Mouse (Mus musculus) hindbrain, embryonic 14.5 days (tissue): Measurements from ENCODE around the gene Rspo3. TPM values are rescaled to one million over a fixed set of nuclear protein-coding genes. Genes with fewer than 3 reads are reported as not detected.

Source experiments
- ATAC-seq: fragments of 200-750 bp; cut with Nextera tagmentation; 2 replicates; pipeline ENCODE4 v1.8.0; 2017; ENCODE audit warnings: moderate number of reproducible peaks, mild to moderate bottlenecking, moderate TSS enrichment, moderate library complexity; ENCODE audit not compliant: low FRiP score
- DNase-seq: peaks from one replicate; pipeline ENCODE4 v3.0.0-alpha.2; 2015; ENCODE audit warnings: low spot score
- H3K27ac ChIP-seq: fragments of 300-500 bp; sonication (generic); 2 replicates; pipeline ENCODE4 v1.5.1; 2014; ENCODE audit warnings: mild to moderate bottlenecking, moderate library complexity
- H3K27me3 ChIP-seq: fragments of 300-500 bp; sonication (generic); 2 replicates; pipeline ENCODE4 v1.6.1; 2014; ENCODE audit warnings: mild to moderate bottlenecking, low read length, mixed read lengths; ENCODE audit not compliant: control insufficient read depth, insufficient read depth
- H3K36me3 ChIP-seq: fragments of 300-500 bp; sonication (generic); replicated peaks from 2 replicates; pipeline ENCODE4 v1.6.1; 2014; ENCODE audit not compliant: control insufficient read depth, insufficient read depth
- H3K4me1 ChIP-seq: fragments of 300-500 bp; sonication (generic); replicated peaks from 2 replicates; pipeline ENCODE4 v1.6.1; 2014; ENCODE audit warnings: antibody characterized with exemption, low read length, mixed read lengths; ENCODE audit not compliant: control insufficient read depth, insufficient read depth
- H3K4me2 ChIP-seq: fragments of 300-500 bp; sonication (generic); replicated peaks from 2 replicates; pipeline ENCODE4 v1.6.1; 2014; ENCODE audit warnings: mild to moderate bottlenecking, moderate library complexity
- H3K4me3 ChIP-seq: fragments of 300-500 bp; sonication (generic); replicated peaks from 2 replicates; pipeline ENCODE4 v1.5.1; 2014; ENCODE audit warnings: mild to moderate bottlenecking, low read length
- H3K9ac ChIP-seq: fragments of 300-500 bp; sonication (generic); 2 replicates; pipeline ENCODE4 v1.6.1; 2014
- H3K9me3 ChIP-seq: fragments of 300-500 bp; sonication (generic); 2 replicates; pipeline ENCODE4 v1.6.1; 2016; ENCODE audit warnings: low read length; ENCODE audit not compliant: control insufficient read depth
- WGBS: fragments of 180-500 bp; shearing (Covaris S2); extraction: QIAGEN DNeasy Blood & Tissue Kit; methylation state at CpG from one replicate; pipeline ENCODE4 v1.1.7; 2014; 5-methylcytosine and 5-hydroxymethylcytosine counted together
- polyA plus RNA-seq: library from polyadenylated mRNA; unstranded; fragments of >200 nt; fragmentation: Nextera tagmentation; extraction: Ambion mirVana; gene quantifications from 2 replicates; pipeline ENCODE4 v1.2.1, GENCODE M21; 2014

Rspo3 gene
- polyA plus RNA-seq, 1 experiment from 2014 or later = 2.4 TPM

DNA sequence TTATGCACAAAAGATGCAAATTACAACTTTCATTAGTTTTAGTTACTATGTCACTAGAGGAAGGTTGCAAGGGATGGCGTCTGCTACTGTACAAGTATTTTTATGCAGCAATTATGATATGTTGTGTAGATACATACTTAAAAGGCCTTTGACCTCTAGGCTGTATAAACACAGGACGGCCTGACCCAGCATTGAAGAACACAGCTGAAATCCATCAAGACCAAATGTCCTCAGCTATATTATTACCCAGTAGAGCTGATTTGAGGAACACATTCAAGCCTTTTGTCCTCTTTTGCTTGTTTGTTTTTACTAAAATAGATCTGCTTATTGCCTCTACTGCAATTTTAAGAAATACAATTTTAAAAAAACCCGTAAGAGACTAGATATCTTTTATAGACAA, 75.6 kb downstream of the Rspo3 start:
- Histone ChIP-seq H3K4me3 (no peak overlapping the region), H3K9ac (no peak overlapping the region), H3K27ac (no peak overlapping the region), H3K36me3 (no peaks in the 10 kb centered on the region), H3K4me2 (no peak overlapping the region), H3K4me1 (no peaks in the 10 kb centered on the region), H3K9me3 (no peaks in the 10 kb centered on the region), H3K27me3 (no peaks in the 10 kb centered on the region)
- 89% methylated on average over 3 of the region's 3 CpGs for WGBS
- DNase-seq (no peak), ATAC-seq (no peak)

DNA sequence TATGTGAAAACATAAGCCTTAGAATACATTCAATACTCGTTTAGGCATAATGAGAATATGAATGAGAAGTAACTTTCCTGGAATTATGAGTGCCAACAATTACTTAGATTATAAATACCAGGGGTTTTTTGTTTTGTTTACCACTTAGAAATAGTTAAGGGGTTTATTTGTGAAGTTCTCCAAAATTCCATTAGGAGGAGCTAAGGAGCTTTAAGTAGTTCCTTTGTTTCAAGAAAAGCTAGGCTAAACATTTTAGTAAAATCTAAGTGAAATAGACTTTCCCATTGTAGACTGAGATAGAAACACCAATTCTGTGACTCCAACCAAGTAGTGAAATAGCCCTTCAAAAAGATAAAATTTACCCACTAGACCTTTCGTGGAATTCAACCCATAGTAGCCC, 76.0 kb downstream of the Rspo3 start:
- DNase-seq (no peak), ATAC-seq (no peak)
- no peak overlapping the region for H3K4me2 ChIP-seq
- no peak overlapping the region for H3K4me3 ChIP-seq
- no peaks in the 10 kb centered on the region for H3K9me3 ChIP-seq
- H3K27me3 ChIP-seq = no peaks in the 10 kb centered on the region
- no peaks in the 10 kb centered on the region for H3K36me3 ChIP-seq
- no peaks in the 10 kb centered on the region for H3K4me1 ChIP-seq
- no peak overlapping the region for H3K9ac ChIP-seq
- H3K27ac ChIP-seq = no peak overlapping the region
- WGBS = 68% methylated on average over 2 of the region's 2 CpGs

DNA sequence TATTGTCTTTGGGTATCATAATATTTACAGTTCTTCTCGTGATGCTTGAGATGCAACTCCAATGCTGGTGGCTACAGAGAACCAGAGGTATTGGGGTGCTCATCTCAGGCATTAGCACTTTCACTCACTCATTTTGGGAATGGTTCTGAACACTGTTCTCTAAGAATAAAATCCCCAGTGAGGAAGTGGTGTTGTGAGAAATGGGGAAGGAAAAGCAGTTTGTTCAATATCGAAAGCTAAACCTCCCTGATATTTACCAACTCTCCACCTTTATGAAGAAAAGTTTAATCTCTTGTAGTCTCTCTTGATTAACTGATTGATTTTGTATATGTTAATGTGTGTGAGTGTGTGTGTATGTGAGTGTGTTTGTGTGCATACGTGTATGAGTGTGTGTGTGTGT, 90.6 kb downstream of the Rspo3 start:
- H3K9ac ChIP-seq = no peak overlapping the region
- H3K9me3 ChIP-seq = no peaks in the 10 kb centered on the region
- WGBS = 84% methylated on average over 3 of the region's 3 CpGs
- no peak for ATAC-seq
- H3K27me3 ChIP-seq = no peaks in the 10 kb centered on the region
- no peak overlapping the region for H3K4me2 ChIP-seq
- DNase-seq = no peak
- no peak overlapping the region for H3K4me3 ChIP-seq
- no peaks in the 10 kb centered on the region for H3K36me3 ChIP-seq
- H3K27ac ChIP-seq = no peak overlapping the region
- no peaks in the 10 kb centered on the region for H3K4me1 ChIP-seq

DNA sequence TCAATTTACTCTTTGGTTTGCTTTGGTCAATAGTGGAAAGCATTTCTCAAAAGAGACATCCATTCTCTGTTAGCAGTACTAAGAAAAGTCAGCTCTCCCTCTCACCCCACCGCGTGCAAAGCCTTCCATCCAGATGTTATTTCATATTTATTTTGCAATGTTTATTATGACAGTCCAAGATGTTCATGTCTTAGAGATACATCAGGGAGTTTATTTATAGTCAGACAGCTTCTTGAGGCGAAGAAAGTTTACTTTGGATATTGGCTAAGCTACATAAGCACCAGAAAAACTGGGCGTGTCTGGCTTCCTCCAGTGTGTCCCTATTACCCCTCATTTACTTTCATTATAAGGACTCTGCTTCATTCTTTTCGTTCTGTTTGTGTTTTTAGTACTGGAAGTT, 94.4 kb downstream of the Rspo3 start:
- no peaks in the 10 kb centered on the region for H3K36me3 ChIP-seq
- DNase-seq = no peak
- H3K27ac ChIP-seq = no peak overlapping the region
- WGBS = 83% methylated on average over 5 of the region's 5 CpGs
- no peaks in the 10 kb centered on the region for H3K27me3 ChIP-seq
- no peak for ATAC-seq
- no peak overlapping the region for H3K4me2 ChIP-seq
- H3K4me3 ChIP-seq = no peak overlapping the region
- H3K4me1 ChIP-seq = no peaks in the 10 kb centered on the region
- no peak overlapping the region for H3K9ac ChIP-seq
- H3K9me3 ChIP-seq = no peaks in the 10 kb centered on the region

DNA sequence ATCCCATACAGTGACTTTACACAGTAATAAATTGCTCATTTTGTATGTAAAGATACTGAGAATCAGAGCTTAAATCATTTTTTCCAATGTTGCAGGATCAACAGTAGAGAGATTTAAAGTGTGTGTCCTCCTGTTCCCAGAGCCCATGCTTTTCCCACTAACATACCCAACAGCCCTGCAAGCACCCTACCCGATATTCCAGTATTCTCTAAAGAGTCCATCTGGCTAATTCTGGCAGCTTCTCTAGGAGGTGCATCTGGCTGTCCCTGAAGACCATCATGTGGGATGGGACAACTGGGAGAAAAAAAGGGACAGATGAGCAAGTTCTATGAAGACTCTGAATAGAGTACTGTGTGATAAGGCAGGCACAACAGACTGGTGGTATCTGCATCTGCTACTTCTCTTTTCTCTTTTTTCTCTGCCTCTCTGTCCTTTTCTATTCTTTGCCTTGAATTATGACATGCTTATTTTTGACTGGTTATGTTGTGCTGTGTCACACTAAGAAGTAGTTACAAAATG, 102.7 kb downstream of the Rspo3 start:
- no peaks in the 10 kb centered on the region for H3K4me1 ChIP-seq
- no peak for ATAC-seq
- 88% methylated on average over 1 of the region's 1 CpGs for WGBS
- H3K36me3 ChIP-seq = no peaks in the 10 kb centered on the region
- H3K27ac ChIP-seq = no peak overlapping the region
- H3K9me3 ChIP-seq = no peaks in the 10 kb centered on the region
- DNase-seq = no peak
- H3K4me3 ChIP-seq = no peak overlapping the region
- H3K27me3 ChIP-seq = no peaks in the 10 kb centered on the region
- H3K4me2 ChIP-seq = no peak overlapping the region
- H3K9ac ChIP-seq = no peak overlapping the region

DNA sequence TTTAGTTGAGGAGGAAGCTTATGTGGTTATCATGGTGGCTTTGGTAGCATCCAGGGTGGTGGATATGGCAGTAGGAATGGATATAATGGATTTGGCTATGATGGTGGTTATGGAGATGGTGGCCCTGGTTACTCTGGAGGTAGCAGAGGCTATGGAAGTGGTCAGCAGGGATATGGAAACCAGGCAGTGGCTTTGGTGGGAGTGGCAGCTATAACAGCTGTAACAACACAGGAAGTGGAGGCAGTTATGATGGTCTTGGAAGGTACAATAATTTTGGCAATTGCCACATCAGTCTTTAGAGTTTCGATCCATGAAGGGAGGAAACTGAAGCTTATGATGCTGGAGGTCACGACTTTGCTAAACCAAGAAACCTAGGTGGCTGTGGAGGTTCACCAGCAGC, 109.0 kb downstream of the Rspo3 start:
- ATAC-seq = no peak
- Histone ChIP-seq H3K4me1 (no peaks in the 10 kb centered on the region), H3K4me3 (no peak overlapping the region), H3K9me3 (no peaks in the 10 kb centered on the region), H3K27ac (no peak overlapping the region), H3K9ac (no peak overlapping the region), H3K36me3 (no peaks in the 10 kb centered on the region), H3K27me3 (no peaks in the 10 kb centered on the region), H3K4me2 (no peak overlapping the region)
- 84% methylated on average over 2 of the region's 2 CpGs for WGBS
- DNase-seq = no peak

DNA sequence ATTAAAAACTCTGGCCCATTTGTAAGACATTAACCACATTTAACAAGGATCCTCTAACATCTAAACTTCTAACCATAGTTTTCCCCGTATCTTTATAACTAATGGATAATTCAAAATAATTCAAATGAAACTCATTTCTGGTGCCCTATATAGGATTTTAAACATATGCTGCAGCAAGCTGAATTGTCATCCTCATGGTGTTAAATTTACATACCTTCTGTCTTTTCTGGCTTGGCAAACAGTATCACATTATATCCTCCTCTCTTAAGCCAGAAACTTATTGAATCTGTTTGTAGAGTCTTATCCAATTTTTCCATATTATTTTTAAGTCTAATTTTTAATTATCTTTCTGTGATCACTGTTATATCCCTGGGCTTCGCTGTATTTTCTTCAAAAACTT, 111.1 kb downstream of the Rspo3 start:
- Histone ChIP-seq H3K27me3 (no peaks in the 10 kb centered on the region), H3K4me2 (no peak overlapping the region), H3K9ac (no peak overlapping the region), H3K4me3 (no peak overlapping the region), H3K27ac (no peak overlapping the region), H3K36me3 (no peaks in the 10 kb centered on the region), H3K4me1 (no peaks in the 10 kb centered on the region), H3K9me3 (no peaks in the 10 kb centered on the region)
- 89% methylated on average over 2 of the region's 2 CpGs for WGBS
- DNase-seq = no peak
- no peak for ATAC-seq

DNA sequence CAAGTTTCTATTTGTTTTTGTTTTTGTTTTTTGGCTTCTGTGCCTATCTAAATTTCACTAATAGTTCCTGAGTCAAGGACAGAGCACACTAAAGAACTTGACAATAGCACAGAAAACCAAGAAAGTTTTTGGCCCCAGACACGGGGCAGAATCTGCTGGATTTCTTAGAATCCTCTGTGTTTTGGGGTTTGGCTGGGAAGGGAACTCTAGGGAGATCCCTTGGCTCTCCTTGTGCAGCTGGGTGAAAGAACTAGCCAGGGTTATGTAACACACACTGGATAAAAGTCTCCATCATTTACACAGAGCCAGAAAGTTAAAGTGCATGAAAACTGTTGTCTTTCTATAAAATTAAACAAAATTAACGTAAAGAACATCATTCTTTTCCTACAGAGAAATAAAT, 121.3 kb downstream of the Rspo3 start:
- 76% methylated on average over 2 of the region's 2 CpGs for WGBS

DNA sequence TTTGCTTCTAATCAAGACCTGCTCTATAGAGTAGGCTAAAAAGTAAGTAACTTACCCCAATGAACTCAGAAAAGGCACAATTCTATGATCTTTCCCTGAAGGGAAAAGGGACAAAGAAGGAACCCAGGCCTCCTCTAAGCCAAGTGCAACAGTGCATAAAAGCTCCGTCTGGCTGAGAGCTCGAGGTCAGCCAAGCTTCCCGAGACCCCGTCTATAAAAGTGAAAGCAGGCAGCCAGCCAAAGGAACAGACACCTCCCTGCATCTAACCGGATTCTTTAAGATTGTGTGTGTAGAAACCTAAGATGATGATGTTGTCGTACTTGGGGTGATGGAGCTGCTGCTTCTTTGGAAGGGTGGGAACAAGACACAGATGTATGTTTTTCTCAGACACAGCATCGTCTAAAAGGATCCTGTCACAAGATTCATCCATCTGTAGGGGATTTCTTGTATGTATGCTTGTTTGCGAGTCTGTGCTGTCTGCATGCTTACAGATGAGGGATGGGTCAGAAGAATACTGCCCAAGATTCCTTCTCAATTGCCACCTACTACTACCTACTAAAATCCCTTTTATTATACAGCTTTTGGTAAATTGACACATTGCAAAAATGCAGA, 132.9 kb downstream of the Rspo3 start:
- no peaks in the 10 kb centered on the region for H3K27me3 ChIP-seq
- H3K4me1 ChIP-seq = no peaks in the 10 kb centered on the region
- H3K4me3 ChIP-seq = no peak overlapping the region
- 43% methylated on average over 8 of the region's 8 CpGs for WGBS
- H3K27ac ChIP-seq = no peak overlapping the region
- ATAC-seq (peak; percentile 43; the same call in 1 of the 2 replicates), DNase-seq (peak; percentile 38)
- no peaks in the 10 kb centered on the region for H3K9me3 ChIP-seq
- H3K4me2 ChIP-seq = no peak overlapping the region
- no peak overlapping the region for H3K9ac ChIP-seq
- no peaks in the 10 kb centered on the region for H3K36me3 ChIP-seq

More for the DNA sequence above, 121.3 kb downstream of the Rspo3 start:
- no peak for DNase-seq
- no peak for ATAC-seq
- no peak overlapping the region for H3K4me3 ChIP-seq
- H3K9ac ChIP-seq = no peak overlapping the region
- H3K4me1 ChIP-seq = no peaks in the 10 kb centered on the region
- no peak overlapping the region for H3K4me2 ChIP-seq
- no peaks in the 10 kb centered on the region for H3K36me3 ChIP-seq
- H3K9me3 ChIP-seq = no peaks in the 10 kb centered on the region
- H3K27ac ChIP-seq = no peak overlapping the region
- no peaks in the 10 kb centered on the region for H3K27me3 ChIP-seq
